Mouse (Mus musculus) stomach, embryonic 14.5 days (tissue): ENCODE results near the gene Snrnp27. TPM values are rescaled to one million over a fixed set of nuclear protein-coding genes. Genes with fewer than 3 reads are reported as not detected.

Source experiments
- ATAC-seq: fragments of 200-750 bp; cut with Nextera tagmentation; 2 replicates; pipeline ENCODE4 v1.8.0; 2017; ENCODE audit warnings: low read depth, moderate TSS enrichment; ENCODE audit not compliant: insufficient number of reproducible peaks, insufficient read depth, low FRiP score
- H3K27ac ChIP-seq: fragments of 300-500 bp; sonication (generic); 2 replicates; pipeline ENCODE4 v1.5.1; 2014; ENCODE audit warnings: mild to moderate bottlenecking, low read length, moderate library complexity, mixed read lengths
- H3K27me3 ChIP-seq: fragments of 300-500 bp; sonication (generic); 2 replicates; pipeline ENCODE4 v1.6.1; 2014; ENCODE audit warnings: low read length, control low read depth, mixed read lengths; ENCODE audit not compliant: control insufficient read depth, insufficient read depth
- H3K36me3 ChIP-seq: fragments of 300-500 bp; sonication (generic); 2 replicates; pipeline ENCODE4 v1.6.1; 2014; ENCODE audit warnings: mild to moderate bottlenecking, control low read depth, low read length, moderate library complexity, mixed read lengths; ENCODE audit not compliant: control insufficient read depth, insufficient read depth
- H3K4me1 ChIP-seq: fragments of 300-500 bp; sonication (generic); 2 replicates; pipeline ENCODE4 v1.6.1; 2014; ENCODE audit warnings: low read length, control low read depth, mixed read lengths; ENCODE audit not compliant: control insufficient read depth, insufficient read depth
- H3K4me2 ChIP-seq: fragments of 300-500 bp; sonication (generic); replicated peaks from 2 replicates; pipeline ENCODE4 v1.6.1; 2014; ENCODE audit warnings: low read depth, low read length, control low read depth
- H3K4me3 ChIP-seq: fragments of 300-500 bp; sonication (generic); 2 replicates; pipeline ENCODE4 v1.5.1; 2014; ENCODE audit warnings: low read depth, low read length, control low read depth
- H3K9ac ChIP-seq: fragments of 300-500 bp; sonication (generic); replicated peaks from 2 replicates; pipeline ENCODE4 v1.6.1; 2014; ENCODE audit warnings: low read depth, mild to moderate bottlenecking, control low read depth, low read length, moderate library complexity, mixed read lengths
- H3K9me3 ChIP-seq: fragments of 300-500 bp; sonication (generic); 2 replicates; pipeline ENCODE4 v1.6.1; 2016; ENCODE audit warnings: low read depth, low read length, control low read depth; ENCODE audit not compliant: control insufficient read depth
- WGBS: fragments of 180-500 bp; shearing (Covaris S2); extraction: QIAGEN DNeasy Blood & Tissue Kit; methylation state at CpG from one replicate; pipeline ENCODE4 v1.1.7; 2014; 5-methylcytosine and 5-hydroxymethylcytosine counted together
- polyA plus RNA-seq: library from polyadenylated mRNA; unstranded; fragments of >200 nt; fragmentation: Nextera tagmentation; extraction: Ambion mirVana; gene quantifications from 2 replicates; pipeline ENCODE4 v1.2.1, GENCODE M21; 2014

The Snrnp27 gene
- polyA plus RNA-seq, 1 experiment from 2014 or later: 121 TPM

DNA sequence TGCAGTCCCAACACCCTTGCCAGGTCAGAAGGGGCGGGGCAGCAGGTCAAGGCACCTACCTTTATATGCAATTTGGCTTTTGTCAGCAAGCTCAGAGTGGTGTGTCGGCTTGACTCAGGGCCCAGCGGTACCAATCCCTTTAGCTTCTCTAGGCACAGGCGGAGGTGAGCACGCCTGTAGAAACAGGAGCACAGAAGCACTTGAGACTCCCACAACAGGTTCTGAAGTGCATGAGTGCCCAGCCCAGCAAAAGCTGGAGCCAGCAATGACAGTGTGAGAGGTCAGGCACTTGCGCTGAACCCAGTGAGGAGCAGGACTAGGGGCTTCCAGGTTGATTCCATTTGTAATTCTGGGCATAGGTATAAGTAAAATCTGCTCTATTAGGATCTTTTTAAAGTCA lies 31.3 kb downstream of the Snrnp27 start:
- Histone ChIP-seq H3K4me3 (no peak overlapping the region), H3K36me3 (peaks cover 32% of the 10 kb centered on the region), H3K9me3 (no peaks in the 10 kb centered on the region), H3K4me1 (no peaks in the 10 kb centered on the region), H3K4me2 (no peak overlapping the region), H3K27ac (no peak overlapping the region), H3K9ac (no peak overlapping the region), H3K27me3 (no peaks in the 10 kb centered on the region)
- no peak for ATAC-seq
- 87% methylated on average over 6 of the region's 6 CpGs for WGBS

- Histone ChIP-seq H3K36me3 (peaks cover 16% of the 10 kb centered on the region), H3K27ac (no peak overlapping the region), H3K4me1 (no peaks in the 10 kb centered on the region), H3K4me3 (no peak overlapping the region), H3K27me3 (no peaks in the 10 kb centered on the region), H3K9me3 (no peaks in the 10 kb centered on the region), H3K4me2 (no peak overlapping the region), H3K9ac (no peak overlapping the region)
- 74% methylated on average over 7 of the region's 7 CpGs for WGBS
- ATAC-seq: no peak
Observed at GRCm38 (mm10) chr6:86646143-86646542, 38.2 kb downstream of the Snrnp27 start.

DNA sequence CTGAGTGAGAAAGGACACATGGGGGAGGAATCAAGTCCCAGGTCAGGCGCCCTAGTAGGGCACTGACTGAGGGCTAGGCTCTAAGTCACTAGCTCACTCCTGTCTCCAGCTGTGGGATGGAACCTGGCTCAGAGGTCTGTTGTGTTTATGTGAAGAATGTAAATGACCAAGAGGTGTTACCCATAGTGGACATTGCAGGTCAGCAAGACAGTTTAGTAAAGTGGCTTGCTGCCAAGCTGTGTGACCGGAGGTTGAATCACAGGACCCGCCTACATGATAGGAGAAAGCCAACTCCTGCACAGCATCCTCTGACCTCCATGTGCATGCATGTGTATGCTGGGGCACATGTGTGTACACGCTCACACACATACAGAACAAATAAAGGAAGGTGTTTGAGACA lies 38.8 kb downstream of the Snrnp27 start:
- no peak overlapping the region for H3K4me2 ChIP-seq
- no peak overlapping the region for H3K27ac ChIP-seq
- peaks cover 10% of the 10 kb centered on the region for H3K36me3 ChIP-seq
- H3K27me3 ChIP-seq: no peaks in the 10 kb centered on the region
- H3K9ac ChIP-seq: no peak overlapping the region
- 80% methylated on average over 4 of the region's 4 CpGs for WGBS
- no peak overlapping the region for H3K4me3 ChIP-seq
- H3K9me3 ChIP-seq: no peaks in the 10 kb centered on the region
- no peak for ATAC-seq
- no peaks in the 10 kb centered on the region for H3K4me1 ChIP-seq

- 88% methylated on average over 3 of the region's 3 CpGs for WGBS
- Histone ChIP-seq H3K4me3 (no peak overlapping the region), H3K27ac (no peak overlapping the region), H3K27me3 (no peaks in the 10 kb centered on the region), H3K9ac (no peak overlapping the region), H3K36me3 (peaks cover 4% of the 10 kb centered on the region), H3K9me3 (no peaks in the 10 kb centered on the region), H3K4me1 (no peaks in the 10 kb centered on the region), H3K4me2 (no peak overlapping the region)
- no peak for ATAC-seq
Observed at GRCm38 (mm10) chr6:86644775-86645400, 39.4 kb downstream of the Snrnp27 start.

- H3K4me2 ChIP-seq: no peak overlapping the region
- H3K9me3 ChIP-seq: no peaks in the 10 kb centered on the region
- H3K4me3 ChIP-seq: no peak overlapping the region
- ATAC-seq: no peak
- H3K4me1 ChIP-seq: no peaks in the 10 kb centered on the region
- no peaks in the 10 kb centered on the region for H3K36me3 ChIP-seq
- no peaks in the 10 kb centered on the region for H3K27me3 ChIP-seq
- no peak overlapping the region for H3K9ac ChIP-seq
- WGBS: 70% methylated on average over 8 of the region's 8 CpGs
- no peak overlapping the region for H3K27ac ChIP-seq
Observed at GRCm38 (mm10) chr6:86641716-86642115, 42.6 kb downstream of the Snrnp27 start.

DNA sequence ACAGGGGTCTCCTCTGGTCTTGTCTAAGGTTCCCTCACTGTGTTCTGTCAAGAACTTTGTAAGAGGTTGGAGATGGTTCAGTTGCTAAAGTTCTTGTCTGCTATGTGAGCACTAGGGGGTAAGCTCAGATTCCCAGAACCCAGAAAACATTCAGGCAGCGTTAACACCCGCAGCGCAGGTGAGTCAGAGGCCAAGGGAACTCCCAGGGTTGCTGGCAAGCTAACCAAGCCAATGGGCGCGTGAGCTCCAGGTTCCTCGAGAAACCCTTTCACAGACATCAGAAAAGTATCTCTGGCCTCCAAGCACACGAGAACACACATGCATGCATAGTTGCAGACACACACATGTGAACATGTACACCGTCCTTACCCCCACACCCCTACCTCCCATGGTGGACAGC lies 43.5 kb downstream of the Snrnp27 start:
- Histone ChIP-seq H3K4me1 (no peaks in the 10 kb centered on the region), H3K4me3 (no peak overlapping the region), H3K36me3 (no peaks in the 10 kb centered on the region), H3K9me3 (no peaks in the 10 kb centered on the region), H3K27me3 (no peaks in the 10 kb centered on the region), H3K9ac (no peak overlapping the region), H3K27ac (no peak overlapping the region), H3K4me2 (no peak overlapping the region)
- WGBS: 78% methylated on average over 8 of the region's 8 CpGs
- ATAC-seq: no peak

DNA sequence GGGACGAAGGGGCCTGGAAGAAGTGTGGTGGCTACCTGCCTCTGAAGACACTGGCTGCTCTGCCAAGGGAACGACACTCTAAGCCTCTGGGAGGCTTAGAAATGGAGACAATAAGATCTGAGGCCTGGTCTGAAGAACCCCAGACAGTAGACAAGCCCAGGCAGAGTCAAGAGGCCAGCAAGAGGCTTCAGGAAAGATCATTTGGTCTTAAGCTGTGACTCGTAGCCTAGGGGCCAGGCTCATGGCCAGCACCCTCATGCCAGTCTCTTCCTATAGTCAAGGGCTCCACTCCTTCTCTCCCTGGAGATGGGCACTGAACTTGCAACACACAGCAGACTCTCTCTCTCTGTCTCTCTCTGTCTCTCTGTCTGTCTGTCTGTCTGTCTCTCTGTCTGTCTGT lies 44.2 kb downstream of the Snrnp27 start:
- 77% methylated on average over 3 of the region's 3 CpGs for WGBS
- no peaks in the 10 kb centered on the region for H3K36me3 ChIP-seq
- no peak for ATAC-seq
- no peaks in the 10 kb centered on the region for H3K27me3 ChIP-seq
- no peak overlapping the region for H3K9ac ChIP-seq
- no peaks in the 10 kb centered on the region for H3K9me3 ChIP-seq
- H3K4me1 ChIP-seq: no peaks in the 10 kb centered on the region
- no peak overlapping the region for H3K4me3 ChIP-seq
- H3K4me2 ChIP-seq: no peak overlapping the region
- H3K27ac ChIP-seq: no peak overlapping the region

DNA sequence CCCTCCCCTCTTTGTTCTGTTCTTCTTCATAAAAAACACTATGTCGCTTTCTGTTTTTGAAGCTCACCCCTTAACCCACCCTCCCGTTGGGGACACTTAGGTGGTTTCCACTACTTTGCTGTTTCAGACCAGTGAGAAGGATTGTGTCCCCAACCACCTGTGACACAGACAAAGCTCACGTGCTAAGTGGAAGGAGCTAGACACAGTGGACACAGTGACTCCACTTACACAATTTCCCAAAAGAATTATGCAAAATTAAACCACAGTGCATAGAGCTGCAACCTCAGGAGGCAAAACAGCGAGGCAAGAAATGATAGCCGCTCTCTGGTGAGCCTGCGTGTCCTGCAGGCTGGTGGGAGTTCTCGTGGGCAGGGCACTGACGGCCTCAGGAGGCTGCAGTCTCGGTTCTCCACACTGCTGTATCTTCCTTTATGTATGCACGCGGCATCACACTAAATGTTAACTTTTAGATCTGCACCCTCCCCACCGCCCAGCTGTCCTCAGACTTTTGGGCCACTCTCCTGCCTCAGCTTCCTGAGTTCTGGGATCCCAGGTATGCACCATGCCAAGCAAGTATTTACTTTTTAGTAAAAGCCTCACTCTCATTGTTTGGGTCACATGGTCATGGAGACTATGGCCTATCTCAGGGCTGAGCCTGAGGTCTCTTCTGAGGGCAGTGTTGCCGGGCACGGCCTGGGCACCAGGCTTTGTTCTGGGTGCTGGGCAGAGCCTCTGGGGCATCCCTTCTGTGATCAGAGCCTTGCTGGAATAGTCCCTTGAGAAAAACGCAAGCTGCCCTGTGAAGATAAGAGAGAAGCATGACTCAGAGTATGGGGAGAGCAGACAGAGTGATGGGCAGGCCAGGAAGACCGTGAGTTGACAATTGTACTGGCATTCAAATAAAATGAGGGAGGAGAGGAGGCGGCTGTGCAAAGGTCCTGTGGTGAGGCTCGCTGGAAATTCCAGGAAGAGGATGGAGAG lies 44.9 kb downstream of the Snrnp27 start:
- no peak overlapping the region for H3K9ac ChIP-seq
- no peaks in the 10 kb centered on the region for H3K27me3 ChIP-seq
- no peak overlapping the region for H3K27ac ChIP-seq
- WGBS: 79% methylated on average over 18 of the region's 18 CpGs
- H3K36me3 ChIP-seq: no peaks in the 10 kb centered on the region
- ATAC-seq: peak; percentile 47; the same call in 1 of the 2 replicates
- H3K4me2 ChIP-seq: no peak overlapping the region
- H3K4me1 ChIP-seq: no peaks in the 10 kb centered on the region
- no peak overlapping the region for H3K4me3 ChIP-seq
- no peaks in the 10 kb centered on the region for H3K9me3 ChIP-seq
